Mouse (Mus musculus): ENCODE data around the gene Ptgds. TPM values are rescaled to one million over a fixed set of nuclear protein-coding genes. Genes with fewer than 3 reads are reported as not detected.

Gene Ptgds
- total RNA-seq (2021): 1,000 to 10,000 TPM; 1,632 to 2,529 TPM
- long read RNA-seq, experiment 1, transcript Ptgds-201 (7 exons, 901 nt): major isoform, 999 of 1,364 reads
- long read RNA-seq, experiment 1, transcript Ptgds-204 (6 exons, 645 nt): minor isoform, 8 of 1,364 reads
- long read RNA-seq, experiment 1, transcript Ptgds-203 (7 exons, 775 nt): minor isoform, 276 of 1,364 reads
- long read RNA-seq, experiment 1, transcript Ptgds-205 (5 exons, 1,327 nt): minor isoform, 14 of 1,364 reads
- long read RNA-seq, experiment 1, partial matches to known transcripts: 46 of 1,364 reads
- long read RNA-seq, experiment 1, other reads (novel, unspliced or antisense): 21 of 1,364 reads
- long read RNA-seq, experiment 2, transcript Ptgds-203 (7 exons, 775 nt): minor isoform, 189 of 1,047 reads
- long read RNA-seq, experiment 2, transcript Ptgds-205 (5 exons, 1,327 nt): minor isoform, 25 of 1,047 reads
- long read RNA-seq, experiment 2, transcript Ptgds-204 (6 exons, 645 nt): minor isoform, 9 of 1,047 reads
- long read RNA-seq, experiment 2, transcript Ptgds-201 (7 exons, 901 nt): major isoform, 758 of 1,047 reads
- long read RNA-seq, experiment 2, partial matches to known transcripts: 56 of 1,047 reads
- long read RNA-seq, experiment 2, other reads (novel, unspliced or antisense): 10 of 1,047 reads

DNA sequence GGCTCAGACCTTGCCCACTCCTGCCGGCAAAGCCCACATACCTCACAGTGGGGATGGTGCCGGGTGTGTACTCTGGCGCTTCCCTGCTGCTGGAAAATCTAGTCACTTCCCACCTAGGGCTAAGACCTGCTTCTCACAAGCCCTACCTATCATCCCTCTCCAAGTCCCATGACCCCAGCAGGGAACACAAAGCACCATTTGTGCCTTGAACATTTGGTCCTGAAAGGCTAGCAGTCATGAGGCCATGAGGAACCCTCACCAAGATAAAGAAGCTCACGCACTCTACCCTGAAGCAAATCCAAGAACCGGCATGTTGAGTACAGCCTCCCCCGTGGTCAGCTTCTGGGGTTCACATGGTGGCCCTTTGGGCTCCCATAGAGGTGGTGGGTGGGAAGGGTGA lies at the start of gene Ptgds:
Gene Ptgds, minus strand, starts transcription at position 78 of the 400 bp plus-strand sequence.
- intact Hi-C loops (cut with DNase I): no loop called here
- Histone ChIP-seq H3K4me3 (no peak within 1 kb of the TSS), H3K27ac (peak within 1 kb of the TSS; percentile 72)
- no peak for TF ChIP-seq CTCF (IDR thresholded peaks at IDR 0.05)
- DNase-seq (ENCODE audit: extremely low spot score in 1 of 2, low spot score in 2 of 2): no peak

DNA sequence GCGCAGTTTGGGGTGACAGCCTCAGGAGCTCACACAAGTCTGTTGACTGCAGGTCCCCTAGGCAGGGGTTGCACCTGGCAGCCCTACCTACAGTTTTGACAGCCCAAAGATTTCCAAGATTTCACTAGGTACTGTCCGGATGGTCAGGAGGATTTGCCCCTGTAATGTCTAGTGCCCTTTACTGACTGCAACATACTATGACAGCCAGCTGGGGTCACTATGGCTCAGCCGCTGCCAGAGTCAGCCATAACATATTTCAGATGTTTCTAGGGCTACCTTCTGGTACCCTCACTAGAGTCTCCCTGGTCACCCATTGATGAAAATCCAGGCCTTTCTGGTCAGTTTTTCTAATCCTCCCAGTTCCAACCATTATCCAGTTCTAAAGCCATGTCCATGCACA lies 40.1 kb upstream of the Ptgds start:
- H3K4me3 ChIP-seq: no peak overlapping the region
- no peak for DNase-seq (ENCODE audit: extremely low spot score in 1 of 2, low spot score in 2 of 2)
- TF ChIP-seq CTCF (IDR thresholded peaks at IDR 0.05): peak; percentile 32
- H3K27ac ChIP-seq: no peak overlapping the region
- intact Hi-C loops (cut with DNase I): loop anchor here (5.0 kb wide), 1 partner anchor 32 kb away; no protein-coding TSS in a partner anchor

DNA sequence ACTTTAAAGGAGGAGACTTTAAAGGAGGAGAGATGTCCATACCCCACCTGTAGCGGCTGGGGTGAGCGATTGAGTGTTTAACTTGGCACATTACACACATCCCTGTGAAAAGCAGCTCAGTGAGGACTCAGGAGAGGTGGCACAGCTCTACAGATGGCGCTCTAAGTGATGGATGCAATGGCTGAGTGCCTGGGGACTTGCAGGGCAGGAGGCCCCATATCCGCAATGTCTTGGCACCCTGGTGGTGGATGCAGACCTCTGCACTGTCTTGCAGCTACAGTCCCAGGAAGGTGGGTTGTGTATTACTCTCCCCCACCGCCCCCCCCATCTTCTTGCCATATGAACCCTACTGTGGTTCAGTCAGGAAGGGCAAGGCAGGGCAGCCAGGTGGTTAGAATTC lies 37.1 kb upstream of the Ptgds start:
- no peak overlapping the region for H3K4me3 ChIP-seq
- no peak overlapping the region for H3K27ac ChIP-seq
- DNase-seq (ENCODE audit: extremely low spot score in 1 of 2, low spot score in 2 of 2): no peak
- TF ChIP-seq CTCF (IDR thresholded peaks at IDR 0.05): peak; percentile 10
- intact Hi-C loops (cut with DNase I): loop anchor here (5.0 kb wide), 1 partner anchor 35 kb away; no protein-coding TSS in a partner anchor

DNA sequence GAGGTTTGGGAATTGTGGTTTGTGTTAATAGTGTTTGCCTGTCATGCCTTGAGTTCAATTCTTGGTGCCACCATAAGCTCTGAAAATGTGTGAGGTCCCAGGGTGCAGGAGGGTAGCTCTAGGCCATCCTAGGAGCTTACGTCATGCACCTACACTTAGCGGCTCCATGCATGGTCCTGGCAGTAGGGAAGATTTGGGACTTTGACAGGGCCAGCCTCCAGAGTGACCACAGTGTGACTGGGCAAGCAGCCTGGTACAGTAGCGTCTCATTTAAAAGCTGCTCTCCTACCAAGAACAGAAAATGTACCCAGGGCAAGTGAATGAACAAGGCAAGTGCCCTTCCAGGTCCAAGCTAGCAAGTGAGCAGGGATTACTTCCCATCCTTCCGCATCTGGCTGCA lies 36.0 kb upstream of the Ptgds start:
- no peak overlapping the region for H3K27ac ChIP-seq
- DNase-seq (ENCODE audit: extremely low spot score in 1 of 2, low spot score in 2 of 2): no peak
- TF ChIP-seq CTCF (IDR thresholded peaks at IDR 0.05): no peak
- no peak overlapping the region for H3K4me3 ChIP-seq
- intact Hi-C loops (cut with DNase I): loop anchor here (5.0 kb wide), 1 partner anchor 36 kb away; no protein-coding TSS in a partner anchor

DNA sequence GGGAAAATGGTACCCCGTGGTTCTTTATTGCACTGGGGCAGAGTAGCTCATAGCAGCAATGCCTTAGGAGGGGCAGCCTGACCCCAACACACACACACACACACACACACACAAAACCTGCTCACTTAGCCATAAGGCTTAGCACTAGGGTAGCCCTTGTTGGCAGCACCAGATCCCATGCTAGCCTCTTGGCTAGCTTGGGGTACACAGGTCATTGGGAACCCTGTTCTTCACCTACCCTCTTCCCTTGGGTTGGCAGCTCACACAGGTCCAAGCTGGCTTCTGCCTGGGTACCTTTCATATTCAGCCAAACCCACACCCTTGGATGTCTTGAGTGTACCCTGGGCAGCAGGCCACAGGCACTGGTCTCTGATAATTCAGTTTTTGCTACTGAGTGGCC lies 35.2 kb upstream of the Ptgds start:
- Histone ChIP-seq H3K4me3 (no peak overlapping the region), H3K27ac (no peak overlapping the region)
- no peak for TF ChIP-seq CTCF (IDR thresholded peaks at IDR 0.05)
- no peak for DNase-seq (ENCODE audit: extremely low spot score in 1 of 2, low spot score in 2 of 2)
- intact Hi-C loops (cut with DNase I): loop anchor here (5.0 kb wide), 1 partner anchor 37 kb away; no protein-coding TSS in a partner anchor

DNA sequence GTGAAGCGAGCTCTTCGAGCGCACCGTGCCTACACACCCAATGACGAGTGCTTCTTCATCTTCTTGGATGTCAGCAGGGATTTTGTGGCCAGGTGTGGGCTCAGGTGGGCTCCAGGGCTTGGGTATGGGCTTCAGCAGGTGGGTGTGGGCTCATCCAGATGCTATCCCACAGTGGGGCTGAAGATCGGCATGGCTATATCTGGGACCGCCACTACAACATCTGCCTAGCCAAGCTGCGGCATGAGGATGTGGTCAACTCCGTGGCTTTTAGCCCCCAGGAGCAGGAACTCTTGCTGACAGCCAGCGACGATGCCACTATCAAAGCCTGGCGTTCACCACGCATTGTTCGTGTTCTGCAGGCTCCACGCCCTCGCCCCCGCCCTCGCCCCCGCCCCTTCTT lies 34.7 kb upstream of the Ptgds start:
- no peak overlapping the region for H3K4me3 ChIP-seq
- intact Hi-C loops (cut with DNase I): no loop called here
- no peak for TF ChIP-seq CTCF (IDR thresholded peaks at IDR 0.05)
- DNase-seq (ENCODE audit: extremely low spot score in 1 of 2, low spot score in 2 of 2): no peak
- H3K27ac ChIP-seq: no peak overlapping the region

DNA sequence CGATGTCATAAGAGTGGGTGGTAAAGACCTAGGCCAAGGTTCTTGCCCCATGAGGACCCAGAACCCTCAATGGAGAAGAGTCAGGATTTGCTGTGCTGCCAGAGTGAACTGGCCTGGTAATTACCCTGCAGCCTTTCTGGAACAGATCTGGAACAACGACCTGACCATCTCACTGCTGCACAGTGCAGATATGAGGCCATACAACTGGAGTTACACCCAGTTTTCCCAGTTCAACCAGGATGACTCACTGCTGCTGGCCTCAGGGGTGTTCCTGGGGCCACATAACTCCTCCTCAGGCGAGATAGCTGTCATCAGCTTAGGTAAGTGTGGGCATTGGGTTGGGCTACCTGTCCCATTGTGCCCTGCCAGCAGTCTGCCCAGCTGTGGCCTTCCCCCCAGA lies 32.9 kb upstream of the Ptgds start:
- TF ChIP-seq CTCF (IDR thresholded peaks at IDR 0.05): no peak
- Histone ChIP-seq H3K4me3 (no peak overlapping the region), H3K27ac (no peak overlapping the region)
- no peak for DNase-seq (ENCODE audit: extremely low spot score in 1 of 2, low spot score in 2 of 2)
- intact Hi-C loops (cut with DNase I): no loop called here

DNA sequence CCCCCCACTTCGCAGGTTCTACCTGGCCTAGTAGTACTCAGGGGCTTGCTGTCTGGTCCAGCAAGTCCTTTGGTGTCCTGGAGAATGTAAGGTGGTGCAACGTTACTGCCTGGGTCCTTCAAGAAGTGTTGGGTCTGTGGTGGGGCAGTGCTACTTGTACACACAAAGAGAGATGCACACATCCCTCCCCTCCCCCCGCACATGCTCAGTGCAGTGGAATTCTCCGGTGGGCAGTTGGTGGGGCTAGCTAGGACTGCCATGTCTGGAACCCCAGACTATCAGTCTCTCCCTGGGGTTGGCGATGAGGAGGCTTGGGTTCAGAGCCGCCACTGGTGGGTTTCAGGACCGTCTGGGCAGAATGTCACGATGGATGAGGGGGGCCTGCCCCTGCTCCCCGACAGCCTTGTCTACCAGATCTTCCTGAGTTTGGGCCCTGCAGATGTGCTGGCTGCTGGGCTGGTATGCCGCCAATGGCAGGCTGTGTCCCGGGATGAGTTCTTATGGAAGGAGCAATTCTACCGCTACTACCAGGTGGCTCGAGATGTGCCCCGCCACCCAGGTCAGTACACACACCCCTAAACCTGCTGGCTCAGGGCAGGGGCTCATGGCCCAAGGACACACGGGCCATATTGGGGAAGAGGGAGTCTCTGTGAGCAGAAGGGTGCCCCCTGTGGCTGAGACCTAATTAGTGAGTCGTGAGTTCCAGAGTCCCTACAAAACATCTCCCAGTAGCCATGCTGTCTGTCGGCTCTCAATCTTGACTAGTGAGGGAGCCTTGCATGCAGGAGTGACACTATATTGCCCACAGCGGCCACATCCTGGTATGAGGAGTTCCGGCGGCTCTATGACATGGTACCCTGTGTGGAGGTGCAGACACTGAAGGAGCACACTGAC lies 32.0 kb upstream of the Ptgds start, which contains the start of gene C8g:
Gene C8g, minus strand, starts transcription at position 127 of the 894 bp plus-strand sequence.
- no peak for DNase-seq (ENCODE audit: extremely low spot score in 1 of 2, low spot score in 2 of 2)
- Histone ChIP-seq H3K4me3 (peak within 1 kb of the TSS; percentile 76), H3K27ac (peak within 1 kb of the TSS; percentile 92)
- no peak; the same call in 1 of the 2 replicates for TF ChIP-seq CTCF (IDR thresholded peaks at IDR 0.05)
- intact Hi-C loops (cut with DNase I): loop anchor here (2.0 kb wide), 2 partner anchors 41 to 73 kb away; partner anchors contain the start of genes Abca2 and Paxx

DNA sequence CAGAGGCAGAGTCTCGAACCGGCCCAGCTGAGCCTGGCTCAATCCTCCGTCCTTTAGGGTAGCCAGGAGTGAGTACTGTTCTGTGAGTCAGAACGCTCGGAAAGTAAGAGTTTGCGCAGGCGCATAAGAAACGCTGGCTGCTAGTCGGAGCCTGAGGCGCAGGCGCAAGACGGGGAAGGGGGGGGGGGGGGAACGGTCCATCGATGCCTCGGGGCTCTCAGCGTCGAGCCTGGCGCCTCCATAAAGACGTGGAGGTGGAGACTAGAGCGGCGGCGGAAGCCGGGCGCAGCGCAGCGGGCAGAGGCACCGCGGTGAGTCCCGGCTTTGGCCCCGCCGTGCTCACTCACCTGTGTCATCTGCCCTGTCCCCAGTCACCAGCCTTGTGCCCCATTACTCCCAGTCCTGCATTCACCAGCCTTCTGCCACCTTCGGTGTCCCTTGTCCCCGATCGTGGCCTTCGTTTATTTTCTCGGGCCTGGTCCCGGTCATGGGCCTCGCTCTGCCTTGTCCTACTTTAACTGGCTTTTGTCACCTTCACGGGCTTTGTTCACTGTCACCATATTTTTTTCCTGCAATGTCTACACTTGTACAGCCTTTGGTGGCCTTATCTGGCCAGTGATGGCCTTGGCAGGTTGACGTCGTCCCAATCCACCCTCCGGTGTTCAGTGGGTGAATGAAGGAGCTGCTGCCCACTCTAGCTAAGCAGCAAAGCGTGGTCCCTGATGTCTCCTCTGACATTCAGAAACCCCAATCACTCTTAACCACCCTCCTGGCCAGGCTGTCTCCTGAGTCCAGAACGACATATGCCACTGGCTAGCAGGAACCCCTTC lies 30.9 kb upstream of the Ptgds start, which contains the start of gene Fbxw5:
Gene Fbxw5, plus strand, starts transcription at position 175 of the 830 bp plus-strand sequence.
- H3K4me3 ChIP-seq: peak within 1 kb of the TSS; percentile 76
- TF ChIP-seq CTCF (IDR thresholded peaks at IDR 0.05): no peak
- peak; percentile 72 to 84 for DNase-seq (ENCODE audit: extremely low spot score in 1 of 2, low spot score in 2 of 2)
- intact Hi-C loops (cut with DNase I): loop anchor here (2.0 kb wide), 2 partner anchors 40 to 72 kb away; partner anchors contain the start of genes Abca2 and Paxx
- H3K27ac ChIP-seq: peak within 1 kb of the TSS; percentile 92

DNA sequence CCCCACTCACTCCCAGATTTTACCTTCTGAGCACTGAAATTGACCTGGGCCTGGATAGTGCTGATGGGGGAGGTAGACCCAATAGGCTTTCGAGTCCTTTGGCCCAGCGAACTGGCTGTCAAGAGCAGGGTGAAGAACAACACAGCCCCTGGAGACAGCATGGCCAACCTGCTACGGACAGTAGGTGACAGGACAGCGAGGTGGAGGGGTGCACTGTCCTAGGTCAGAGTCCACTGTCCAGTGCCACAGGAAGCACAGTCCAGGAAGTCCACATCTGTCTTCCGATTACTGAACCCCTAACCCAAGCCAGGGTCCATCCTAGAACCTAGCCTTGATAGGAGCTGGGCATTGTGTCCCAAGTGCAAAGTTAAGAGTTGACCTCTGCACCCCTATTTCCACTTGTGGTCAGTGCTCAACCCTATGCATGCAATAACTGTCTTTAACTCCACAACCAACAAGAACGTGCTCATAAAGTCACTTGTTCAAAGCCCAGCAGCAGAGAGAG lies 30.3 kb upstream of the Ptgds start:
- DNase-seq (ENCODE audit: extremely low spot score in 1 of 2, low spot score in 2 of 2): no peak
- Histone ChIP-seq H3K4me3 (peak overlapping the region; percentile 76), H3K27ac (peak overlapping the region; percentile 82)
- intact Hi-C loops (cut with DNase I): loop anchor here (2.0 kb wide), 2 partner anchors 39 to 71 kb away; partner anchors contain the start of genes Abca2 and Paxx
- TF ChIP-seq CTCF (IDR thresholded peaks at IDR 0.05): no peak
